Mouse (Mus musculus) hindbrain, embryonic 10.5 days (tissue): ENCODE measurements at regions not wholly inside any gene's neighbourhood (a gene's known extent, or its start where the extent isn't known, plus 50 kb on each side); places are given as distances from the start of the nearest gene placed in this dataset.

Source experiments
- DNase-seq: peaks from one replicate; pipeline ENCODE4 v3.0.0-alpha.2; 2017; ENCODE audit warnings: low spot score
- H3K27ac ChIP-seq: fragments of 300-500 bp; sonication (generic); 2 replicates; pipeline ENCODE4 v1.5.1; 2016; ENCODE audit warnings: mild to moderate bottlenecking, moderate library complexity
- H3K27me3 ChIP-seq: fragments of 300-500 bp; sonication (generic); 2 replicates; pipeline ENCODE4 v1.6.1; 2016; ENCODE audit warnings: mild to moderate bottlenecking; ENCODE audit not compliant: poor library complexity, insufficient read depth, severe bottlenecking
- H3K36me3 ChIP-seq: fragments of 300-500 bp; sonication (generic); 2 replicates; pipeline ENCODE4 v1.6.1; 2016; ENCODE audit warnings: mild to moderate bottlenecking, moderate library complexity
- H3K4me1 ChIP-seq: fragments of 300-500 bp; sonication (generic); replicated peaks from 2 replicates; pipeline ENCODE4 v1.6.1; 2016; ENCODE audit warnings: mild to moderate bottlenecking
- H3K4me3 ChIP-seq: fragments of 300-500 bp; sonication (generic); 2 replicates; pipeline ENCODE4 v1.5.1; 2016; ENCODE audit warnings: mild to moderate bottlenecking, moderate library complexity
- H3K9me3 ChIP-seq: fragments of 300-500 bp; sonication (generic); 2 replicates; pipeline ENCODE4 v1.6.1; 2016; ENCODE audit warnings: mild to moderate bottlenecking, moderate library complexity
- WGBS: fragments of 180-500 bp; shearing (Covaris S2); methylation state at CpG from one replicate; pipeline ENCODE4 v1.1.7; 2016; 5-methylcytosine and 5-hydroxymethylcytosine counted together

DNA sequence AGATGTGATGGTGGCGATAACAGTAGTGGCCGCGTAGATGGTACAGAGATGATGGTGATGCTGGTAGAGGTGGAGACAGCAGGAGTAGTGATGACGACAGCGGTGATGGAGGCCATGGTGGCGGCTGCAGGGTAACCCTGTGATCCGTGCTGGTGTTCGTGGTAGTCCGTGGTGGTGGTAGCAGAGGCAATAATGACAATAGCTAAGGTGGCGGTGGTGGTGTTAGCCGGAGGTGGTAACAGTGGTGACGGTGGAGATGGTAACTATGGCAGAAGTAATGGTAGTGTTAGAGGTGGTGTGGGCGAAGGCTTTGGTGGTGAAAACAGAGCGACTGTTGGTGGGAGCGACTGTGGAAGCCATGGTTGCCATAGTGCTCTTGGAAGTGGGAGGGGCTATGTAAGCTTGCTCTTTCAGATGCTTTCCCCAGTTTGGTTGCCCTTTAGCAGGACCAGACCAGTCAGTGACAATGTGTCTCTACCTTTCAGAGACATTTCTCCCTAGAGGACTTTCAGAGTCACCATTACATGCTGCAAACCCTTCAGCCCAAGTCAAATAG, 64.7 kb upstream of the Rgma start:
- no peak for DNase-seq
- WGBS = 95% methylated on average over 15 of the region's 15 CpGs
- Histone ChIP-seq H3K4me1 (peaks cover 42% of the 10 kb centered on the region), H3K27me3 (0 out of 2 replicates have a peak, but pooled peaks cover 9% of the 10 kb centered on the region), H3K9me3 (no peaks in the 10 kb centered on the region), H3K4me3 (no peak overlapping the region), H3K36me3 (no peaks in the 10 kb centered on the region), H3K27ac (no peak overlapping the region)

DNA sequence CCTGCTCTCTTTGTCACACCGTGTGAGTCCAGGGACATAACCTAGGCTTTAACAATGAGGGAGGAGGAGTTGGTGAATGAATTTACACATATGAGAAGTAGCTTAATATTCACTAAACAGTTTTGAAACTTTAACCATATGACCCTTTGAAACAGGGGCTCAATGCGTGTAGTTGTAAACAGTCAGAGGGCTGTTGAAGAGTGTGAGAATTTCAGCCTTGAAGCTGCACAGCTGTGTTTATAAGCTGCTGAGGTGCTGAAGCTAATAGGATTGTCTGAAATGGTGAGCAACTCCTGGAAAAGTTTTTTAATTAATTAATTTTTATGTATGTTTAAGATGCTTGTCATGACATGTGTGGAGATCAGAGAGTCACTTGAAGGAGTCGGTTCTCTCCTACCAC, 59.8 kb upstream of the Rgma start:
- Histone ChIP-seq H3K27me3 (no peaks in the 10 kb centered on the region), H3K36me3 (no peaks in the 10 kb centered on the region), H3K9me3 (no peaks in the 10 kb centered on the region), H3K4me1 (0 out of 2 replicates have a peak, but pooled peaks cover 7% of the 10 kb centered on the region), H3K27ac (no peak overlapping the region), H3K4me3 (no peak overlapping the region)
- no peak for DNase-seq
- 79% methylated on average over 3 of the region's 3 CpGs for WGBS

GRCm38 (mm10) chr7:73317574-73317973, 57.7 kb upstream of the Rgma start:
- no peak for DNase-seq
- H3K9me3 ChIP-seq = no peaks in the 10 kb centered on the region
- WGBS = 92% methylated on average over 4 of the region's 4 CpGs
- H3K27me3 ChIP-seq = no peaks in the 10 kb centered on the region
- H3K27ac ChIP-seq = no peak overlapping the region
- 0 out of 2 replicates have a peak, but pooled peaks cover 5% of the 10 kb centered on the region for H3K4me1 ChIP-seq
- H3K36me3 ChIP-seq = no peaks in the 10 kb centered on the region
- no peak overlapping the region for H3K4me3 ChIP-seq

- no peak overlapping the region for H3K27ac ChIP-seq
- no peak for DNase-seq
- H3K36me3 ChIP-seq = no peaks in the 10 kb centered on the region
- H3K4me3 ChIP-seq = no peak overlapping the region
- 91% methylated on average over 6 of the region's 6 CpGs for WGBS
- H3K27me3 ChIP-seq = no peaks in the 10 kb centered on the region
- 0 out of 2 replicates have a peak, but pooled peaks cover 3% of the 10 kb centered on the region for H3K4me1 ChIP-seq
- no peaks in the 10 kb centered on the region for H3K9me3 ChIP-seq
Observed at GRCm38 (mm10) chr7:73319004-73319403, 56.3 kb upstream of the Rgma start.

GRCm38 (mm10) chr7:73319994-73320393, 55.3 kb upstream of the Rgma start:
- Histone ChIP-seq H3K4me3 (no peak overlapping the region), H3K27me3 (no peaks in the 10 kb centered on the region), H3K36me3 (no peaks in the 10 kb centered on the region), H3K27ac (0 out of 2 replicates have a peak overlapping the region, but pooled peaks have one; percentile 10), H3K4me1 (0 out of 2 replicates have a peak, but pooled peaks cover 3% of the 10 kb centered on the region), H3K9me3 (peaks cover 7% of the 10 kb centered on the region; the same call in 1 of the 2 replicates)
- no peak for DNase-seq
- 85% methylated on average over 7 of the region's 7 CpGs for WGBS

DNA sequence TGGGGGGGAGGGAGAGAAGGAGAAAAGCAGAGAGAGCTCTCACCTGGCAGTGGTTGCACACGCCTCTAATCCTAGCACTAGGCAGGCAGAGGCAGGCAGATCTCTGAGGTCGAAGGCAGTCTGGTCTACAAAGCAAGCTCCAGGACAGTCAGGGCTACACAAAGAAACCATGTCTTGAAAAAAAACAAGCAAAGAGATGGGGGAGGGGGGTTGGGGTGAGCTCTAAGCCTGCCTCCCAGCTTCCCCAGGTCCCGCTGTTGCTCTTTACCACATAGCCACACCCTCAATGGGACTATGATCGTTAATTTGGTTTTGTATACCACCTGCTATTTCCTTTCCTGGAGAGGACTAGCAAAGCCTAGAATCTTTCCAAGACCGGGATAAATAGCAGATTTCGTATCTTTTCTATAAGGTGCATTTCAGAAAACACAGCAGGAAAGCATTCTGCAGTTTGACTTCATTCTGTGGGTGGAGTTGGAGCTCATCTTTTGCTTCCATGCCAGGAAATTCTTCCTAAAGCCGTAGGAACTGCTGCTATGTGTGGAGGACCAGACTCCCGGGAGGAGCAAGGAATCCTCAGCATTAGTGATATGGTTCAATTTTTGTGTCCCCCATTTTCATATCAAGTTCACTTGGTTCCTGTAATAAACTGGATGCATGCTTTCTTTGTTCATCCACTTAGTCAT, 52.7 kb upstream of the Rgma start:
- no peak for DNase-seq
- 90% methylated on average over 8 of the region's 8 CpGs for WGBS
- Histone ChIP-seq H3K4me3 (no peak overlapping the region), H3K9me3 (peaks cover 7% of the 10 kb centered on the region; the same call in 1 of the 2 replicates), H3K36me3 (no peaks in the 10 kb centered on the region), H3K4me1 (0 out of 2 replicates have a peak, but pooled peaks cover 3% of the 10 kb centered on the region), H3K27ac (no peak overlapping the region), H3K27me3 (no peaks in the 10 kb centered on the region)

DNA sequence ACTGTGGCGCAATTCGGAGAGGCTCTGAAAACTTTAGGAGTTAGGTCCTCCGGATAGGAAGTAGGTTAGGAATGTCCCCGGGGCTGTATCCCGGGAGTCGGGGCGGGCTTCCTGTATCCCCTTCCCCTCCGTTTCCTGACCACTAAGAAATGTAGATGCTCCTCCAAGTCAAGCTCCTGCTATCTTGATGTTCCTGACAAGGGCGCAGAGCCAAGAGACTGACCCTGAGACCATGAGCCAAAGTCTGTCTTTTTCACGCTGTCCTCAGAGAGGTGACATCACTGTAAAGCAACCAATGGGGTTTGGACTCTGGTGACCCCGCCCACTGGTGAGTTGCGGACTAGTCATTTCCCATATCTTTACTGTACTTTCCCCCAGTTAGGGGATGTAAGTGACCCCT, 51.8 kb upstream of the Rgma start:
- no peak overlapping the region for H3K4me3 ChIP-seq

GRCm38 (mm10) chr7:73325503-73325902, 49.8 kb upstream of the Rgma start:
- WGBS = 94% methylated on average over 5 of the region's 5 CpGs
- Histone ChIP-seq H3K27ac (no peak overlapping the region), H3K4me1 (peaks cover 12% of the 10 kb centered on the region), H3K27me3 (0 out of 2 replicates have a peak, but pooled peaks cover 2% of the 10 kb centered on the region), H3K9me3 (peaks cover 7% of the 10 kb centered on the region; the same call in 1 of the 2 replicates), H3K4me3 (no peak overlapping the region), H3K36me3 (no peaks in the 10 kb centered on the region)
- DNase-seq = no peak

More for the DNA sequence above, 51.8 kb upstream of the Rgma start:
- H3K27me3 ChIP-seq = no peaks in the 10 kb centered on the region
- H3K9me3 ChIP-seq = peaks cover 7% of the 10 kb centered on the region; the same call in 1 of the 2 replicates
- H3K27ac ChIP-seq = no peak overlapping the region
- no peak for DNase-seq
- H3K36me3 ChIP-seq = no peaks in the 10 kb centered on the region
- peaks cover 9% of the 10 kb centered on the region for H3K4me1 ChIP-seq
- whole genome bisulfite sequencing = 52% methylated on average over 12 of the region's 12 CpGs
